Comparison of ENCODE assay signal across 8 mouse cellular contexts in genomic region chr1:133024426-133024825, GRCm38 (mm10). TPM values are rescaled to one million over a fixed set of nuclear protein-coding genes. Genes with fewer than 3 reads are reported as not detected.
DNase-seq lines count a peak whose midpoint lies in the region; ATAC-seq and TF ChIP-seq lines count a peak whose summit lies in the region.

No protein-coding gene starts in this region.

- H3K4me3 ChIP-seq in kidney, embryonic 16.5 days (ENCODE audit: low read length): peak overlapping the region; percentile 86
- peak overlapping the region; percentile 82 for H3K4me3 ChIP-seq in bone marrow macrophage, adult 2 months (ENCODE audit: insufficient read depth, low read length)
- peak overlapping the region; percentile 96 for H3K4me3 ChIP-seq in hindbrain, embryonic 16.5 days (ENCODE audit: low read length)
- H3K4me3 ChIP-seq in midbrain, postnatal 0 days (ENCODE audit: low read depth, low read length): peak overlapping the region; percentile 90

- H3K4me2 ChIP-seq in kidney, embryonic 16.5 days (replicated peaks; ENCODE audit: low read depth, low read length): peak overlapping the region; percentile 60
- peak overlapping the region; percentile 67 for H3K4me2 ChIP-seq in hindbrain, embryonic 16.5 days (ENCODE audit: low read length)
- peak overlapping the region; percentile 60 for H3K4me2 ChIP-seq in midbrain, postnatal 0 days (ENCODE audit: low read depth, low read length, poor library complexity, severe bottlenecking)

- no peak for TF ChIP-seq POLR2A in bone marrow macrophage, adult 2 months (IDR thresholded peaks at IDR 0.05; ENCODE audit: borderline replicate concordance, low read depth, low read length)

- intact Hi-C loops in gastrocnemius, postnatal 14 days (cut with DNase I; ENCODE audit: low total_unique reads): no loop called here

- ATAC-seq in kidney, embryonic 16.5 days (ENCODE audit: low FRiP score, low TSS enrichment): no peak
- no peak for ATAC-seq in hindbrain, embryonic 16.5 days
- ATAC-seq in midbrain, postnatal 0 days (ENCODE audit: low FRiP score): 0 out of 2 replicates have a peak, but pooled peaks have one; percentile 2

- H3K9me3 ChIP-seq in kidney, embryonic 16.5 days (ENCODE audit: low read length): no peaks in the 10 kb centered on the region
- H3K9me3 ChIP-seq in hindbrain, embryonic 16.5 days (ENCODE audit: control insufficient read depth, low read length): no peaks in the 10 kb centered on the region
- H3K9me3 ChIP-seq in midbrain, postnatal 0 days (ENCODE audit: low read length): no peaks in the 10 kb centered on the region

- no peaks in the 10 kb centered on the region for H3K36me3 ChIP-seq in kidney, embryonic 16.5 days (ENCODE audit: insufficient read depth, low read length)
- no peaks in the 10 kb centered on the region for H3K36me3 ChIP-seq in hindbrain, embryonic 16.5 days (ENCODE audit: control insufficient read depth, insufficient read depth, low read length)
- no peaks in the 10 kb centered on the region for H3K36me3 ChIP-seq in midbrain, postnatal 0 days (ENCODE audit: insufficient read depth, low read length)

- no peak for TF ChIP-seq CTCF in bone marrow macrophage, adult 2 months (IDR thresholded peaks at IDR 0.05; ENCODE audit: low read depth, low read length)
- TF ChIP-seq CTCF in midbrain, postnatal 0 days (IDR thresholded peaks at IDR 0.05): no peak

- peaks cover 5% of the 10 kb centered on the region; the same call in 1 of the 2 replicates for H3K4me1 ChIP-seq in kidney, embryonic 16.5 days (ENCODE audit: insufficient read depth, low read length)
- H3K4me1 ChIP-seq in bone marrow macrophage, adult 2 months (ENCODE audit: control insufficient read depth, insufficient read depth, low read length): peaks cover 20% of the 10 kb centered on the region
- H3K4me1 ChIP-seq in hindbrain, embryonic 16.5 days (ENCODE audit: control insufficient read depth, insufficient read depth, low read depth, low read length): peaks cover 6% of the 10 kb centered on the region
- no peaks in the 10 kb centered on the region for H3K4me1 ChIP-seq in midbrain, postnatal 0 days (ENCODE audit: insufficient read depth, low read length)

- 36% methylated on average over 7 of the region's 7 CpGs for WGBS in kidney, embryonic 16.5 days
- WGBS in hindbrain, embryonic 16.5 days: 40% methylated on average over 7 of the region's 7 CpGs
- 46% methylated on average over 7 of the region's 7 CpGs for WGBS in midbrain, postnatal 0 days

- H3K9ac ChIP-seq in kidney, embryonic 16.5 days (replicated peaks; ENCODE audit: low read length): peak overlapping the region; percentile 98
- H3K9ac ChIP-seq in hindbrain, embryonic 16.5 days (ENCODE audit: low read depth, low read length): peak overlapping the region; percentile 97
- peak overlapping the region; percentile 93 for H3K9ac ChIP-seq in midbrain, postnatal 0 days (replicated peaks; ENCODE audit: low read length, poor library complexity, severe bottlenecking)

- H3K27me3 ChIP-seq in kidney, embryonic 16.5 days (ENCODE audit: insufficient read depth, low read length): no peaks in the 10 kb centered on the region
- no peaks in the 10 kb centered on the region for H3K27me3 ChIP-seq in hindbrain, embryonic 16.5 days (replicated peaks; ENCODE audit: control insufficient read depth, insufficient read depth, low read length)
- H3K27me3 ChIP-seq in midbrain, postnatal 0 days (ENCODE audit: insufficient read depth, low read length): no peaks in the 10 kb centered on the region

- no peak overlapping the region for H3K27ac ChIP-seq in kidney, embryonic 16.5 days (ENCODE audit: low read length)
- peak overlapping the region; percentile 75; the same call in 1 of the 2 replicates for H3K27ac ChIP-seq in bone marrow macrophage, adult 2 months (ENCODE audit: insufficient read depth, low read depth, low read length)
- H3K27ac ChIP-seq in hindbrain, embryonic 16.5 days (ENCODE audit: low read depth, low read length): no peak overlapping the region
- no peak overlapping the region for H3K27ac ChIP-seq in midbrain, postnatal 0 days (ENCODE audit: low read depth, low read length)

- DNase-seq in kidney, postnatal 14 days: no peak
- DNase-seq in midbrain, postnatal 0 days (ENCODE audit: low spot score): no peak
- DNase-seq in right cerebral cortex, postnatal 25 days: no peak
- DNase-seq in gastrocnemius, postnatal 14 days: no peak
- no peak for DNase-seq in lung, postnatal 14 days

RNA-seq across cellular contexts. Expression of gene Mdm4, which starts 5.9 kb away (rescaled TPM):
- polyA plus RNA-seq in kidney, embryonic 16.5 days (2015; fragmentation: Nextera tagmentation; extraction: Ambion mirVana): 27.2 and 29.0 TPM in 2 replicates
- 81.8 and 101 TPM in 2 replicates for polyA plus RNA-seq in bone marrow macrophage, adult 2 months (2012; ENCODE audit: insufficient read depth, insufficient read length, missing spikeins)
- polyA plus RNA-seq in hindbrain, embryonic 16.5 days (2015; fragmentation: Nextera tagmentation; extraction: Ambion mirVana): 30.2 and 30.3 TPM in 2 replicates
- 54.4 and 84.5 TPM in 2 replicates for total RNA-seq in midbrain, postnatal 0 days (2014; rRNA removed)
- 28.2 and 28.9 TPM in 2 replicates for polyA plus RNA-seq in midbrain, postnatal 0 days (2015; fragmentation: Nextera tagmentation; extraction: Ambion mirVana)
- 10 to 100 TPM; 23.0 to 33.2 TPM for total RNA-seq in gastrocnemius, postnatal 14 days (2021)

RNA-seq across cellular contexts. Expression of gene Pik3c2b, which starts 21.0 kb away (rescaled TPM):
- polyA plus RNA-seq in kidney, embryonic 16.5 days (2015; fragmentation: Nextera tagmentation; extraction: Ambion mirVana): 5.1 and 5.8 TPM in 2 replicates
- polyA plus RNA-seq in bone marrow macrophage, adult 2 months (2012; ENCODE audit: insufficient read depth, insufficient read length, missing spikeins): 0.07 TPM in 1 of 2 replicates, not detected in the other
- polyA plus RNA-seq in hindbrain, embryonic 16.5 days (2015; fragmentation: Nextera tagmentation; extraction: Ambion mirVana): 10.3 and 11.4 TPM in 2 replicates
- 21.3 and 28.5 TPM in 2 replicates for total RNA-seq in midbrain, postnatal 0 days (2014; rRNA removed)
- 8.4 and 9.2 TPM in 2 replicates for polyA plus RNA-seq in midbrain, postnatal 0 days (2015; fragmentation: Nextera tagmentation; extraction: Ambion mirVana)
- total RNA-seq in gastrocnemius, postnatal 14 days (2021): 10 to 100 TPM; 12.2 to 21.6 TPM
